Mouse (Mus musculus): ENCODE measurements at regions not wholly inside any gene's neighbourhood (a gene's known extent, or its start where the extent isn't known, plus 50 kb on each side); places are given as distances from the start of the nearest gene placed in this dataset.
"Not testable (repeated sequence)": the region's sequence is repeated elsewhere in the genome, so short reads cannot be mapped to it uniquely, and the experiment has no call there.

- DNase-seq, result no peak
- intact Hi-C loops (cut with DNase I), result no loop called here
Measured at GRCm38 (mm10) chr17:13577798-13578197, 182.5 kb upstream of the Afdn start.

GRCm38 (mm10) chr17:13581214-13581920, 179.0 kb upstream of the Afdn start:
- intact Hi-C loops (cut with DNase I), result no loop called here
- DNase-seq, result no peak

GRCm38 (mm10) chr17:13581995-13582588, 178.2 kb upstream of the Afdn start:
- intact Hi-C loops (cut with DNase I), result no loop called here
- DNase-seq, result no peak

- intact Hi-C loops (cut with DNase I), result no loop called here
- no peak for DNase-seq
Measured at GRCm38 (mm10) chr17:13583475-13584233, 176.7 kb upstream of the Afdn start.

- no peak for DNase-seq
Measured at GRCm38 (mm10) chr17:13584394-13584793, 175.9 kb upstream of the Afdn start.

GRCm38 (mm10) chr17:13590240-13590837, 170.0 kb upstream of the Afdn start:
- DNase-seq; intact Hi-C loops (cut with DNase I): not testable (repeated sequence)

More at GRCm38 (mm10) chr17:13584394-13584793, 175.9 kb upstream of the Afdn start:
- intact Hi-C loops (cut with DNase I), result no loop called here

Measured in heart, postnatal 14 days (tissue).